Mouse (Mus musculus) lung, postnatal 0 days (tissue): ENCODE data around the gene Cdk13. TPM values are rescaled to one million over a fixed set of nuclear protein-coding genes. Genes with fewer than 3 reads are reported as not detected.

Source experiments
- ATAC-seq: fragments of 200-750 bp; cut with Nextera tagmentation; 2 replicates; pipeline ENCODE4 v1.8.0; 2017; ENCODE audit warnings: moderate library complexity
- DNase-seq: peaks from one replicate; pipeline ENCODE4 v3.0.0-alpha.2; 2016; ENCODE audit warnings: low spot score
- H3K27ac ChIP-seq: fragments of 300-500 bp; sonication (generic); 2 replicates; pipeline ENCODE4 v1.5.1; 2014; ENCODE audit warnings: antibody characterized with exemption, mild to moderate bottlenecking, low read length, mixed read lengths
- H3K27me3 ChIP-seq: fragments of 300-500 bp; sonication (generic); replicated peaks from 2 replicates; pipeline ENCODE4 v1.6.1; 2014; ENCODE audit warnings: low read length, mixed read lengths; ENCODE audit not compliant: insufficient read depth
- H3K36me3 ChIP-seq: fragments of 300-500 bp; sonication (generic); 2 replicates; pipeline ENCODE4 v1.6.1; 2014; ENCODE audit warnings: low read length, mixed read lengths; ENCODE audit not compliant: insufficient read depth
- H3K4me1 ChIP-seq: fragments of 300-500 bp; sonication (generic); 2 replicates; pipeline ENCODE4 v1.6.1; 2014; ENCODE audit warnings: antibody characterized with exemption, low read depth, low read length, mixed read lengths; ENCODE audit not compliant: insufficient read depth
- H3K4me2 ChIP-seq: fragments of 300-500 bp; sonication (generic); replicated peaks from 2 replicates; pipeline ENCODE4 v1.6.1; 2014; ENCODE audit warnings: low read depth, mild to moderate bottlenecking, low read length, moderate library complexity, mixed read lengths
- H3K4me3 ChIP-seq: fragments of 300-500 bp; sonication (generic); 2 replicates; pipeline ENCODE4 v1.5.1; 2014; ENCODE audit warnings: low read depth, low read length
- H3K9ac ChIP-seq: fragments of 300-500 bp; sonication (generic); replicated peaks from 2 replicates; pipeline ENCODE4 v1.6.1; 2014; ENCODE audit warnings: low read depth, mild to moderate bottlenecking
- H3K9me3 ChIP-seq: fragments of 300-500 bp; sonication (generic); 2 replicates; pipeline ENCODE4 v1.6.1; 2016; ENCODE audit warnings: low read length, mixed read lengths
- CTCF ChIP-seq: IDR thresholded peaks from 2 replicates; pipeline ENCODE4 v1.5.1; 2016; ENCODE audit warnings: antibody characterized with exemption, mild to moderate bottlenecking
- EP300 ChIP-seq: IDR thresholded peaks from 2 replicates; pipeline ENCODE4 v1.6.1; 2016; ENCODE audit warnings: antibody characterized with exemption, mild to moderate bottlenecking, control low read depth
- WGBS: fragments of 180-500 bp; shearing (Covaris S2); extraction: QIAGEN DNeasy Blood & Tissue Kit; methylation state at CpG from one replicate; pipeline ENCODE4 v1.1.7; 2014; 5-methylcytosine and 5-hydroxymethylcytosine counted together
- polyA plus RNA-seq: library from polyadenylated mRNA; unstranded; fragments of >200 nt; fragmentation: Nextera tagmentation; extraction: Ambion mirVana; gene quantifications from 2 replicates; pipeline ENCODE4 v1.2.1, GENCODE M21; 2015

Gene Cdk13
- polyA plus RNA-seq, 1 experiment from 2014 or later = 12.2 TPM

- H3K4me1 ChIP-seq = no peaks in the 10 kb centered on the region
- H3K36me3 ChIP-seq = no peaks in the 10 kb centered on the region
- TF ChIP-seq CTCF = no peak
- no peak for TF ChIP-seq EP300
- H3K27me3 ChIP-seq = no peaks in the 10 kb centered on the region
- H3K27ac ChIP-seq = no peak overlapping the region
- H3K9ac ChIP-seq = no peak overlapping the region
- no peaks in the 10 kb centered on the region for H3K9me3 ChIP-seq
- H3K4me2 ChIP-seq = no peak overlapping the region
- 58% methylated on average over 7 of the region's 7 CpGs for WGBS
- ATAC-seq = no peak
- no peak overlapping the region for H3K4me3 ChIP-seq
- no peak for DNase-seq
These were observed 31.9 kb upstream of the Cdk13 start for GRCm38 (mm10) chr13:17836808-17837207.

DNA sequence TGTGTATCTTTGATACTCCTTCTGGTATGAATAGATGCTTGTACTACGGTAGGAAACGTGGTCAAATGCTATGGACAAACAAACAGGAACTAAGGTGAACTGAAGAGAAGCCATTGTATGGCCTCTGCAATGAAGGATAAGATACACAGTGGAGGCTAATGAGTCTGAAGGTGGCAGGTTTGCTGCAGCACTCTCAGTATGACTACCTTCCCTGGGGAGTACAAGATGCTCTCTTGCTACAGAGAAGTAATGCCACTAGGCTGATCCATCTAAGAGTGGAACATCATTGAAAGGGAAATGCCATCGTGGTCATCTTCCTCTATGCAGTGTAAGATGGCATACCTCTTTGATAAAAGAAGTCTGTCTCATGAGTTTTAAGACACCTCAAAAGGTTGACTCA, 28.0 kb upstream of the Cdk13 start:
- no peak overlapping the region for H3K4me2 ChIP-seq
- no peak overlapping the region for H3K4me3 ChIP-seq
- whole genome bisulfite sequencing = 71% methylated on average over 3 of the region's 3 CpGs
- ATAC-seq (no peak), DNase-seq (no peak)
- no peaks in the 10 kb centered on the region for H3K9me3 ChIP-seq
- H3K9ac ChIP-seq = no peak overlapping the region
- H3K36me3 ChIP-seq = no peaks in the 10 kb centered on the region
- H3K4me1 ChIP-seq = no peaks in the 10 kb centered on the region
- H3K27ac ChIP-seq = no peak overlapping the region
- TF ChIP-seq CTCF (no peak), EP300 (no peak)
- H3K27me3 ChIP-seq = no peaks in the 10 kb centered on the region

DNA sequence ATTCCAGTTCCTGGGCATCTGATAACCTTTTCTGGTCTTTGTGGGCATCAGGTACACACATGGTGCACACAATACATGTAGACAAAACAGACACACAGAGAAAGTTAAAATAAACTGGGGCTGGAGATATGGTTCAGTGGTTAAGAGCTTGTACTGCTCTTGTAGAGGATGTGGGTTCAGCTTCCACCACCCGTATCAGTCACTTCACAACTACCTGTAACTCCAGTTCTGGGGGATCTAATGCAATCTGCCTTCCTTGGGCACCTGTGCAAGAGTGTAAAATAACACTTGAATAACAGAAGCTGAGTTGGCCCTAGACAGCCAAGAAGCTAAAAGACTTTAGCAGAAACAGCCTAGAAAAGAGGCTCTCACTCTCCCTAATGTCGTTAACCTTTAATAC, 12.3 kb upstream of the Cdk13 start:
- H3K27ac ChIP-seq = no peak overlapping the region
- TF ChIP-seq EP300 = no peak
- TF ChIP-seq CTCF = no peak
- H3K4me1 ChIP-seq = no peaks in the 10 kb centered on the region
- no peaks in the 10 kb centered on the region for H3K36me3 ChIP-seq
- H3K27me3 ChIP-seq = no peaks in the 10 kb centered on the region
- 82% methylated on average over 2 of the region's 2 CpGs for WGBS
- H3K4me2 ChIP-seq = no peak overlapping the region
- H3K9ac ChIP-seq = no peak overlapping the region
- H3K9me3 ChIP-seq = no peaks in the 10 kb centered on the region
- no peak for ATAC-seq
- H3K4me3 ChIP-seq = no peak overlapping the region
- DNase-seq = no peak

GRCm38 (mm10) chr13:17805614-17805975, 698 bp upstream of the Cdk13 start:
- Histone ChIP-seq H3K27ac (peak overlapping the region; percentile 99), H3K27me3 (no peaks in the 10 kb centered on the region), H3K36me3 (no peaks in the 10 kb centered on the region), H3K4me1 (no peaks in the 10 kb centered on the region), H3K9me3 (no peaks in the 10 kb centered on the region), H3K9ac (peak overlapping the region; percentile 59), H3K4me2 (peak overlapping the region; percentile 60), H3K4me3 (peak overlapping the region; percentile 100)
- DNase-seq (no peak), ATAC-seq (peak; percentile 5)
- TF ChIP-seq CTCF = no peak
- 0 out of 2 replicates have a peak, but pooled peaks have one; percentile 3 for TF ChIP-seq EP300
- WGBS = 1% methylated on average over 14 of the region's 14 CpGs

GRCm38 (mm10) chr13:17804058-17804841, 647 bp downstream of the Cdk13 start:
- Histone ChIP-seq H3K4me3 (peak overlapping the region; percentile 100), H3K9me3 (no peaks in the 10 kb centered on the region), H3K27ac (peak overlapping the region; percentile 99), H3K4me2 (peak overlapping the region; percentile 96), H3K27me3 (no peaks in the 10 kb centered on the region), H3K36me3 (no peaks in the 10 kb centered on the region), H3K4me1 (no peaks in the 10 kb centered on the region), H3K9ac (peak overlapping the region; percentile 93)
- peak; percentile 52 for DNase-seq
- under 1% methylated on average over 66 of the region's 105 CpGs for WGBS
- no peak for TF ChIP-seq EP300
- TF ChIP-seq CTCF = no peak
- peak; percentile 6 for ATAC-seq

DNA sequence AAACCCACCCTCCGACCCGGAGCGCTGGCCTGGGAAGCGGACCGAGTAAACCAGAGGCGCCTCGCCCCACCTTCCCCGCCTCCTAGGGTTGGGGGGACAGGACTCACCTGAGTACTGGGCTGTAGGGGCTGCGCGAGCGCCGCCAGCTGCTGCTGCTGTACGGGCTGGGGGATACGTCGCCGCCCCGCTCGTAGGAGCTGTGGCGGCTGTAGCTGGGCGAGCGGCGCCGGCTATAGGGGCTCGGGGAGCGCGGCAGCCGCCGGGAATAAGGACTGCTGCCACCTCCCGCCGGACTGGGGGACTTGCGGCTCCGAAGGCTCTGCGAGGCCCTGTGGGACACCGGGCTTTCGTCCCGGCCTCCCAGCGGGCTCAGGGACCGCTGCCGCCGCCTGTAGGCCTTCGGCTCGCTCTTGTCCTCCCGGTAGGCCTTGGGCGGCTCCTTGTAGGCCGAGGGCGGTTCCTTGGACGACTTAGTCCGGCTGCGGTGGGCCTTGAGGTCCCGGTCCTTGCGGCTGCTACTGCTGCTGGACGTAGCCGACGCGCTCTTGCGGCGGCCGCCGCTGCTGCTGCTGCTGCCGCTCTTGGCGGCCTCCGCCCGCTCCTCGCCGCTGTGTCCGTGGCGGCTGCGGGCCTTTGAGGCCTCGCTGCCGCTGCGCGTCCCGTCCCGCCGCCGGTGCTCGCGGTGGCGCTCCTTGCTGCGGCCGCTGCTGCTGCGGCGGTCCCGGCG, 1.4 kb downstream of the Cdk13 start:
- peak overlapping the region; percentile 93 for H3K9ac ChIP-seq
- H3K4me2 ChIP-seq = peak overlapping the region; percentile 96
- 2% methylated on average over 70 of the region's 85 CpGs for WGBS
- H3K27ac ChIP-seq = peak overlapping the region; percentile 99
- H3K4me3 ChIP-seq = peak overlapping the region; percentile 100
- H3K4me1 ChIP-seq = no peaks in the 10 kb centered on the region
- ATAC-seq (peak; percentile 41), DNase-seq (peak; percentile 93)
- no peaks in the 10 kb centered on the region for H3K36me3 ChIP-seq
- TF ChIP-seq CTCF (peak; percentile 77), EP300 (no peak)
- no peaks in the 10 kb centered on the region for H3K9me3 ChIP-seq
- no peaks in the 10 kb centered on the region for H3K27me3 ChIP-seq
